Mouse (Mus musculus): Measurements from ENCODE around the gene Ccdc62. TPM values are rescaled to one million over a fixed set of nuclear protein-coding genes. Genes with fewer than 3 reads are reported as not detected.

The Ccdc62 gene
- polyA plus RNA-seq, 2 experiments = 6.6 to 9.2 TPM

DNA sequence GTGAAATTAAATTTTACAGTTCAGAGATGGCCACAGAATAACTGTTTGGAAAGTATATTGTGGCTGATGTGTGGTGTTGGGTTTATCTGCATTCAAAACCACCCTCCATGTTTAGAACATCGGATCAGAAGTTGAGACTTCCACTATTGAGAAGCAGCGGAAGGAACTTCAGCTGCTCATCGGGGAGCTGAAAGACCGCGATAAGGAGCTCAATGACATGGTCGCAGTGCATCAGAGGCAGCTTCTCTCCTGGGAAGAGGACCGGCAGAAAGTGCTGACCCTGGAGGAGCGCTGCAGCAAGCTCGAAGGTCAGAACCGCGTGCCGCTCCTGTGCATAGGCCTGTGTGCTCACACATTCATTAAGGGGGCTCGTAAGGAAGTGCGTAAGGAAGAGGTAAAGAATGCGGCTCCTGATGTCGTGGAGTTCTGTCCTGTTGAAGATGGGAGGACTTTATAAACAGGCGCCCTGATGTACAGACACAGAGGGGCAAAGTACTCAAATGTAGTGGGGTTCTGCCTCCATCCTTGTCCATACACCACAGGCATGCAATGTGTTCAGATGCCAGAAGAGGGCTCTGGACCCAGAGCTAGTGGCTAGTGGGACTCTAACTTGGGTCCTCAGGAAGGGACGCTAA lies 3.6 kb downstream of the Ccdc62 start:
- no peak for TF ChIP-seq POLR2A (IDR thresholded peaks at IDR 0.05; ENCODE audit: borderline replicate concordance, extremely low read depth, insufficient read depth, insufficient read length)
- ATAC-seq (ENCODE audit: low FRiP score, low read depth) (no peak), DNase-seq (ENCODE audit: low spot score) (no peak)

DNA sequence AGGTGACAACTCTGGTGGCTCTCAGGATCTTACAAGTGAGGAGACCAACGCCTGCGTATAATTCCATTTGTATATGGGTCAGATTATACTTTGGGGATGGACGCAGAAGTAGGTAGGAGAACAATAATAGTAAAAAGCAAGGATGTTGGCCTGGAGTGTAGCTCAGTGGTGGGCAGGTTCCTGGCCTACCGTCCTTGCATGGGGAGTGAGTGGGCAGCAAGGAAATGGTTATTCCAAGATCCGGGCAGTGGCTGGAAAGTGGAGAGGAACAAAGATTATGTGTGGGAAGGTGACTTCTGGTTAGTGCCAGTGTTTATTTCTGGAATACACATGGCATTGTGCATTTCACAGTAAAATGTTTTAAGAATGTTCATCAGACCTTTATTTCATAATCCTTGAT lies 5.5 kb downstream of the Ccdc62 start:
- Histone ChIP-seq H3K4me2 (replicated peaks; ENCODE audit: low read depth, low read length, severe bottlenecking) (no peak overlapping the region), H3K4me3 (replicated peaks; ENCODE audit: low read length) (no peak overlapping the region)
- WGBS = 84% methylated on average over 5 of the region's 5 CpGs

More for the DNA sequence above, 3.6 kb downstream of the Ccdc62 start:
- no peaks in the 10 kb centered on the region for H3K27me3 ChIP-seq (ENCODE audit: control insufficient read depth, insufficient read depth, low read length)
- H3K9ac ChIP-seq (ENCODE audit: low read depth, low read length, severe bottlenecking) = 0 out of 2 replicates have a peak overlapping the region, but pooled peaks have one; percentile 0
- WGBS = 39% methylated on average over 18 of the region's 18 CpGs
- H3K4me2 ChIP-seq (replicated peaks; ENCODE audit: low read depth, low read length, severe bottlenecking) = no peak overlapping the region
- no peak overlapping the region for H3K4me3 ChIP-seq (replicated peaks; ENCODE audit: low read length)
- H3K4me1 ChIP-seq (ENCODE audit: control insufficient read depth, insufficient read depth, low read length) = no peaks in the 10 kb centered on the region
- no peaks in the 10 kb centered on the region for H3K9me3 ChIP-seq (ENCODE audit: control insufficient read depth, low read length)
- H3K36me3 ChIP-seq (ENCODE audit: control insufficient read depth, insufficient read depth, low read length) = 0 out of 2 replicates have a peak, but pooled peaks cover under 1% of the 10 kb centered on the region
- H3K27ac ChIP-seq (replicated peaks; ENCODE audit: low read depth, low read length) = no peak overlapping the region

DNA sequence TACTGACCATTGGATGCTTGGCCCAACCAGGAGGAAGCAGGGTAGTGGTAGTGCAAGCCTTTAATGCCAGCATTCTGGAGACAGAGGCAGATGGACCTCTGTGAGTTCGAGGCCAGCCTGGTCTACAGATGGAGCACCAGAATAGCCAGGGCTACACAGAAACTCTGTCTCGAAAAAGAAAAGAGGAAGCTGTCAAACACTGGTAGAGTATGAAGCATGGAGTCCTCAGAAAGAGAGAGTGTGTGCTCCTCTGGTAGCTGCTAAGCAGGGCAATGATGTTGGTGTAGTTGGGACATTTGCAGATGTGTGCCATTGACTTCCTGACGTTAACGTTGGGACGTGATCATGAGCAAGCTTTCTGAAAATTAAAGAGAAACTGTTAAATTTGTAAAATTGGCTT lies 8.0 kb downstream of the Ccdc62 start:
- TF ChIP-seq POLR2A (IDR thresholded peaks at IDR 0.05; ENCODE audit: borderline replicate concordance, extremely low read depth, insufficient read depth, insufficient read length) = no peak
- Histone ChIP-seq H3K9me3 (ENCODE audit: control insufficient read depth, low read length) (no peaks in the 10 kb centered on the region), H3K4me2 (replicated peaks; ENCODE audit: low read depth, low read length, severe bottlenecking) (no peak overlapping the region), H3K36me3 (ENCODE audit: control insufficient read depth, insufficient read depth, low read length) (no peaks in the 10 kb centered on the region), H3K4me3 (replicated peaks; ENCODE audit: low read length) (no peak overlapping the region), H3K27me3 (ENCODE audit: control insufficient read depth, insufficient read depth, low read length) (no peaks in the 10 kb centered on the region), H3K27ac (replicated peaks; ENCODE audit: low read depth, low read length) (no peak overlapping the region), H3K9ac (ENCODE audit: low read depth, low read length, severe bottlenecking) (no peak overlapping the region), H3K4me1 (ENCODE audit: control insufficient read depth, insufficient read depth, low read length) (no peaks in the 10 kb centered on the region)
- ATAC-seq (ENCODE audit: low FRiP score, low read depth) = no peak
- DNase-seq (ENCODE audit: low spot score) = no peak
- 85% methylated on average over 5 of the region's 5 CpGs for WGBS

More for the DNA sequence above, 5.5 kb downstream of the Ccdc62 start:
- no peak for ATAC-seq (ENCODE audit: low FRiP score, low read depth)
- H3K27ac ChIP-seq (replicated peaks; ENCODE audit: low read depth, low read length) = no peak overlapping the region
- DNase-seq (ENCODE audit: low spot score) = no peak
- no peaks in the 10 kb centered on the region for H3K36me3 ChIP-seq (ENCODE audit: control insufficient read depth, insufficient read depth, low read length)
- H3K4me1 ChIP-seq (ENCODE audit: control insufficient read depth, insufficient read depth, low read length) = no peaks in the 10 kb centered on the region
- TF ChIP-seq POLR2A (IDR thresholded peaks at IDR 0.05; ENCODE audit: borderline replicate concordance, extremely low read depth, insufficient read depth, insufficient read length) = no peak
- H3K9ac ChIP-seq (ENCODE audit: low read depth, low read length, severe bottlenecking) = no peak overlapping the region
- no peaks in the 10 kb centered on the region for H3K27me3 ChIP-seq (ENCODE audit: control insufficient read depth, insufficient read depth, low read length)
- H3K9me3 ChIP-seq (ENCODE audit: control insufficient read depth, low read length) = no peaks in the 10 kb centered on the region

DNA sequence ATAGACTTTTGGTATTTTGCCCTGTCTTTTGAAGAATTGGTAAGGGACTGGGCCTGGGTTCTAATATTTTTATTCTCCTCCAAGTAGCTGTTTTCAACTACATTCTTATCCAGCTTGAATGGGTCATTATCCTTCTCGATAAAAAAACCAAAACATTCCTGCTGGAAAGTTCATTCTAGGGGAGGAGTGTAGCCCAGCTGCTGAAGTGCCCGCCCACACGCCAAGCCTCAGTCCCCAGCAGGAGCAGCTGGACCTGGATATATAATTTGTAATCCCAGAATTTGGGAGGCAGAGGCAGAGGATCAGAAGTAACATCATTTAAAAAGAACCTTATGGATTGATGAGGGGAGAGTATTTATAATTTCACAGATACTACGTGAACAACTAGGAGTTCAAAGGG lies 16.1 kb downstream of the Ccdc62 start:
- Histone ChIP-seq H3K9ac (ENCODE audit: low read depth, low read length, severe bottlenecking) (no peak overlapping the region), H3K27ac (replicated peaks; ENCODE audit: low read depth, low read length) (no peak overlapping the region)
- 64% methylated on average over 4 of the region's 4 CpGs for WGBS

DNA sequence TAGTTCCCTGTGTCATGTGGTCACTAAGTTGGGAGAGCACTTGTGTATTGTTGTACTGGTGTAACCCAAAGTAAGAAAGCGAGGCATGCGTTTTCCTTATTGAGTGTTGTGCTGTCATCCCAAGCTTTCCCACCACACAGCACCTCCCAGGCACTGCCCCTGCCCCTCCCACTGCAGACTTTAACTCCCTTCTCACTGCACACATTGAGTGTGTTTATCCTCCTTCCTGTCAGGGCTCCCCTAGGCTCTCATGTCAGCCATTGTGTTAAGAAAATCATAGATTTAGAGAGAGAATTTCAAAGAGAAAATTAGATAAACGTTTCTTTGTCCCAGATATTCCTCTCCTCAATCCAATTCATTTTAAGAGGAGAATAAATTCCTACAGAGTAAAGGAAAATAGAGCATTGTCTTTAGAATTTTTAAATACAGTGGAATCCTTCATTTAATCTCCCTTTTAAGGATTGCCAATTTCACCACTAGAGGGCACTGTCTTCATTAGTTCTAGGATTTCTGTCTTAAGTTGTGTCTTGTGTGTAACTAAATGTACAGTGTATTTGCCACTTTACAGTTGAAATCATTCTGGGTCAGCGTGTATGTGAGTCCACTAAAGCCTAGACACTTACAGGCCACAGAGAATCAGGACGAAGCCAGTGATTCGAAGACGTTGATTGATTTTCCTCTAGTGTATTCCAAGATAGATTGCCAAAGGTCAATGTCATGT lies 16.7 kb downstream of the Ccdc62 start:
- peak; percentile 83 for DNase-seq (ENCODE audit: low spot score)
- Histone ChIP-seq H3K27me3 (ENCODE audit: control insufficient read depth, insufficient read depth, low read length) (no peaks in the 10 kb centered on the region), H3K36me3 (ENCODE audit: control insufficient read depth, insufficient read depth, low read length) (no peaks in the 10 kb centered on the region), H3K4me3 (replicated peaks; ENCODE audit: low read length) (no peak overlapping the region), H3K27ac (replicated peaks; ENCODE audit: low read depth, low read length) (no peak overlapping the region), H3K9me3 (ENCODE audit: control insufficient read depth, low read length) (no peaks in the 10 kb centered on the region), H3K9ac (ENCODE audit: low read depth, low read length, severe bottlenecking) (no peak overlapping the region), H3K4me2 (replicated peaks; ENCODE audit: low read depth, low read length, severe bottlenecking) (no peak overlapping the region), H3K4me1 (ENCODE audit: control insufficient read depth, insufficient read depth, low read length) (no peaks in the 10 kb centered on the region)
- WGBS = 53% methylated on average over 7 of the region's 7 CpGs
- no peak for TF ChIP-seq POLR2A (IDR thresholded peaks at IDR 0.05; ENCODE audit: borderline replicate concordance, extremely low read depth, insufficient read depth, insufficient read length)
- no peak for ATAC-seq (ENCODE audit: low FRiP score, low read depth)

More for the DNA sequence above, 16.1 kb downstream of the Ccdc62 start:
- Histone ChIP-seq H3K9me3 (ENCODE audit: control insufficient read depth, low read length) (no peaks in the 10 kb centered on the region), H3K27me3 (ENCODE audit: control insufficient read depth, insufficient read depth, low read length) (no peaks in the 10 kb centered on the region), H3K4me3 (replicated peaks; ENCODE audit: low read length) (no peak overlapping the region), H3K4me2 (replicated peaks; ENCODE audit: low read depth, low read length, severe bottlenecking) (no peak overlapping the region), H3K4me1 (ENCODE audit: control insufficient read depth, insufficient read depth, low read length) (no peaks in the 10 kb centered on the region), H3K36me3 (ENCODE audit: control insufficient read depth, insufficient read depth, low read length) (no peaks in the 10 kb centered on the region)
- TF ChIP-seq POLR2A (IDR thresholded peaks at IDR 0.05; ENCODE audit: borderline replicate concordance, extremely low read depth, insufficient read depth, insufficient read length) = no peak
- DNase-seq (ENCODE audit: low spot score) = no peak
- ATAC-seq (ENCODE audit: low FRiP score, low read depth) = no peak
